Mouse (Mus musculus) liver, embryonic 14.5 days (tissue): ENCODE data around the gene Wdr31.

ENCODE experiments used
- CTCF ChIP-seq: IDR thresholded peaks from 2 replicates; pipeline ENCODE4 v1.5.1; 2016; ENCODE audit warnings: antibody characterized with exemption, low read depth, control low read depth
- EP300 ChIP-seq: IDR thresholded peaks from 2 replicates; pipeline ENCODE4 v1.6.1; 2016; ENCODE audit warnings: antibody characterized with exemption, low read depth

DNA sequence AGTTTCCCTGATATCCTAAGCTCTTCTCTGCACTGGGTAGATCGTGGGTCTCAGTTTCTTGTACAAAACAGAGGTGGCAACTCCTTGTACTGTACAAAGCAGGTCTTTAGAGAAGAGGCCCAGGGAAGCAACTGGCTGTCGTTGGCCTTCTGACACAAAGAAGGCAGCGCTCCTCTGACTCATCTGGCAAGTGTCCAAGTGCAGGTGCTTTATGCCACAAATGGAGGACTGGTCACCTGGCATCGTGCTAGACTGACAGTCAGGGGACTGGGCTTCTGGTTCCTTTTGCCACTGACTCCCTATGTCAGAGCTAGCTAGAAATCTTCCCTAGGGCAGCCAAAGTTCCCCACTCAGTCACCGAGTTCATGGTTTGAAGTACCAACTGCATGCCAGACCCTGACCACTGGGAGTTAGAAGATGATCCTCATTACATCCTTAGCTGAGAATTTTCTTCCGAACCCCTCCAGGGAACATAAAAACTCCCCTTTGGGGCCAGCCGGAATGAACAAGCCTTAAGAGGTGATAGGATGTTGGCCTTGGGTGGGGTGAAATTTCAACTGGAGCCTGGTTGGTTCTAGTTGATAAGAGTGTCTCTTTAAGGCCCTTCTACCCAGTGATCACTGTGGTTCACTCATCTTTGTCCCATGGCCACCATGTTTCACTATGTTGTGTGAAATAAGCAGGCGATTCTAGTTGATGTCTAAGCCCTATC is 14.9 kb upstream of the Wdr31 start:
- TF ChIP-seq CTCF, result no peak
- TF ChIP-seq EP300, result no peak
